Mouse (Mus musculus): ENCODE results near the gene Rbm17. TPM values are rescaled to one million over a fixed set of nuclear protein-coding genes. Genes with fewer than 3 reads are reported as not detected.
A peak's percentile ranks its signal among the peaks of the same experiment; 100 is the strongest.

Gene Rbm17
- total and polyA plus RNA-seq, 3 experiments = 199 to 405 (median 239) TPM

GRCm38 (mm10) chr2:11644057-11644456, 40.1 kb upstream of the Rbm17 start:
- peak overlapping the region; percentile 56 for H3K9ac ChIP-seq (ENCODE audit: insufficient read depth, low read depth)
- DNase-seq (ENCODE audit: extremely low read depth) = no peak
- H3K79me2 ChIP-seq (replicated peaks; ENCODE audit: control insufficient read depth, extremely low read depth, insufficient read depth, poor library complexity, severe bottlenecking) = peaks cover 20% of the 10 kb centered on the region
- no peaks in the 10 kb centered on the region for H3K27me3 ChIP-seq (replicated peaks)
- H3K27ac ChIP-seq (ENCODE audit: insufficient read depth, low read depth) = no peak overlapping the region; the same call in 1 of the 2 replicates
- no peaks in the 10 kb centered on the region for H3K9me3 ChIP-seq (replicated peaks; ENCODE audit: low read length)
- TF ChIP-seq USF1 (IDR thresholded peaks at IDR 0.05; ENCODE audit: low read depth, low read length) = no peak
- no peak for TF ChIP-seq NRF1 (IDR thresholded peaks at IDR 0.05; ENCODE audit: low read depth, low read length)
- TF ChIP-seq UBTF (IDR thresholded peaks at IDR 0.05; ENCODE audit: low read depth, low read length) = no peak
- no peak for TF ChIP-seq ETS1 (conservative IDR thresholded peaks at IDR 0.05; ENCODE audit: low read depth, low read length)
- no peak for TF ChIP-seq SIN3A (IDR thresholded peaks at IDR 0.05; ENCODE audit: low read length)
- no peak for TF ChIP-seq CTCF (conservative IDR thresholded peaks at IDR 0.05 in 1 of 2, IDR thresholded peaks at IDR 0.05 in 1 of 2; ENCODE audit: low read depth in 2 of 2, low read length in 2 of 2)
- no peak for TF ChIP-seq MAX (IDR thresholded peaks at IDR 0.05; ENCODE audit: low read length)
- 0 out of 2 replicates have a peak, but pooled peaks have one; percentile 8 for TF ChIP-seq MEF2A (IDR thresholded peaks at IDR 0.05; ENCODE audit: borderline replicate concordance, low read depth, low read length)
- TF ChIP-seq ZMIZ1 (IDR thresholded peaks at IDR 0.05; ENCODE audit: low read depth, low read length) = no peak
- no peak for TF ChIP-seq MAFK (IDR thresholded peaks at IDR 0.05; ENCODE audit: insufficient replicate concordance, low read length)
- TF ChIP-seq RCOR1 (conservative IDR thresholded peaks at IDR 0.05; ENCODE audit: low read depth, low read length) = no peak
- peak; percentile 48; the same call in 1 of the 2 replicates for TF ChIP-seq TCF12 (IDR thresholded peaks at IDR 0.05; ENCODE audit: low read depth, low read length)
- 0 out of 2 replicates have a peak, but pooled peaks have one; percentile 35 for TF ChIP-seq EP300 (IDR thresholded peaks at IDR 0.05; ENCODE audit: low read length)
- TF ChIP-seq MAZ (IDR thresholded peaks at IDR 0.05; ENCODE audit: low read depth, low read length) = peak; percentile 52; the same call in 1 of the 2 replicates
- TF ChIP-seq POLR2A (IDR thresholded peaks at IDR 0.05; ENCODE audit: low read depth, low read length) = peak; percentile 21; the same call in 1 of the 2 replicates
- TF ChIP-seq E2F4 (IDR thresholded peaks at IDR 0.05; ENCODE audit: insufficient replicate concordance, low read depth, low read length) = no peak
- no peak for TF ChIP-seq PAX5 (IDR thresholded peaks at IDR 0.05; ENCODE audit: low read length)
- TF ChIP-seq NELFE (IDR thresholded peaks at IDR 0.05; ENCODE audit: low read depth, low read length) = no peak
- no peak for TF ChIP-seq TBP (conservative IDR thresholded peaks at IDR 0.05; ENCODE audit: low read depth, low read length)
- TF ChIP-seq ZKSCAN1 (IDR thresholded peaks at IDR 0.05; ENCODE audit: borderline replicate concordance, low read depth, low read length) = no peak
- no peak for TF ChIP-seq RAD21 (IDR thresholded peaks at IDR 0.05; ENCODE audit: low read depth, low read length)
- TF ChIP-seq ZNF384 (IDR thresholded peaks at IDR 0.05; ENCODE audit: low read depth, low read length) = no peak
- no peak for TF ChIP-seq JUN (IDR thresholded peaks at IDR 0.05; ENCODE audit: insufficient read depth, low read depth, low read length)
- TF ChIP-seq CHD1 (IDR thresholded peaks at IDR 0.05; ENCODE audit: low read depth, low read length) = peak; percentile 78; the same call in 1 of the 2 replicates
- TF ChIP-seq ELF1 (IDR thresholded peaks at IDR 0.05; ENCODE audit: low read depth, low read length) = no peak
- no peak for TF ChIP-seq ZC3H11A (IDR thresholded peaks at IDR 0.05; ENCODE audit: low read depth, low read length)
- TF ChIP-seq BHLHE40 (IDR thresholded peaks at IDR 0.05; ENCODE audit: low read depth, low read length) = no peak
- no peak for TF ChIP-seq MXI1 (IDR thresholded peaks at IDR 0.05; ENCODE audit: low read depth, low read length)
- no peak for TF ChIP-seq GABPA (IDR thresholded peaks at IDR 0.05; ENCODE audit: insufficient replicate concordance, low read depth, low read length)
- TF ChIP-seq POLR2AphosphoS2 (IDR thresholded peaks at IDR 0.05; ENCODE audit: low read depth, low read length) = no peak
- TF ChIP-seq SMC3 (IDR thresholded peaks at IDR 0.05; ENCODE audit: low read depth, low read length) = no peak
- TF ChIP-seq USF2 (conservative IDR thresholded peaks at IDR 0.05; ENCODE audit: low read depth, low read length) = no peak
- TF ChIP-seq IRF4 (IDR thresholded peaks at IDR 0.05; ENCODE audit: low read depth, low read length) = peak; percentile 43
- no peak for TF ChIP-seq KAT2A (IDR thresholded peaks at IDR 0.05; ENCODE audit: insufficient replicate concordance, low read length)
- no peak; the same call in 1 of the 2 replicates for TF ChIP-seq MYC (IDR thresholded peaks at IDR 0.05; ENCODE audit: low read depth, low read length)
- peak overlapping the region; percentile 28 to 46 (median 43) for H3K4me3 ChIP-seq (replicated peaks in 1 of 3; ENCODE audit: low read depth in 2 of 3, low read length in 2 of 3, poor library complexity in 1 of 3)
- H3K4me2 ChIP-seq (ENCODE audit: insufficient read depth, low read depth, poor library complexity, severe bottlenecking) = peak overlapping the region; percentile 55
- in situ Hi-C loops (cut with MboI; ENCODE audit: low pct_ligation_motif_present, low pct_unique_long_range_greater_than_20kb, low sequenced_read_pairs) (loop anchor here (5.0 kb wide), 1 partner anchor 37 kb away; no protein-coding TSS in a partner anchor), dilution Hi-C loops (cut with MboI; ENCODE audit: extremely low pct_ligation_motif_present, extremely low pct_unique_long_range_greater_than_20kb, low sequenced_read_pairs) (no loop called here)
- H3K4me1 ChIP-seq (ENCODE audit: control insufficient read depth in 1 of 2, insufficient read depth in 2 of 2) = peaks cover 19 to 77% of the 10 kb centered on the region in 2 experiments
- H3K36me3 ChIP-seq (replicated peaks in 1 of 2; ENCODE audit: control insufficient read depth in 1 of 2, insufficient read depth in 1 of 2, low read length in 1 of 2) = peaks cover 4 to 7% of the 10 kb centered on the region in 2 experiments

Measured in CH12.LX (cell line).